Mouse (Mus musculus): ENCODE measurements at regions not wholly inside any gene's neighbourhood (a gene's known extent, or its start where the extent isn't known, plus 50 kb on each side); places are given as distances from the start of the nearest gene placed in this dataset. TPM values are rescaled to one million over a fixed set of nuclear protein-coding genes. Genes with fewer than 3 reads are reported as not detected.

- peak overlapping the region; percentile 99 for H3K27ac ChIP-seq (replicated peaks)
- no peaks in the 10 kb centered on the region for H3K9me3 ChIP-seq (replicated peaks)
- H3K4me2 ChIP-seq (replicated peaks): no peak overlapping the region
- ATAC-seq (ENCODE audit: insufficient number of reproducible peaks, low FRiP score, low TSS enrichment, low read depth): no peak
- no peak overlapping the region for H3K4me3 ChIP-seq (replicated peaks)
- H3K9ac ChIP-seq: no peak overlapping the region
- 24% methylated on average over 10 of the region's 10 CpGs for WGBS
- H3K36me3 ChIP-seq: no peaks in the 10 kb centered on the region
- H3K27me3 ChIP-seq: no peaks in the 10 kb centered on the region
- peaks cover 54% of the 10 kb centered on the region for H3K4me1 ChIP-seq
Measured at GRCm38 (mm10) chr2:30660613-30660991, 65.8 kb downstream of the Cstad start.

- Histone ChIP-seq H3K36me3 (no peaks in the 10 kb centered on the region), H3K4me2 (replicated peaks) (no peak overlapping the region), H3K4me1 (peaks cover 51% of the 10 kb centered on the region), H3K4me3 (replicated peaks) (no peak overlapping the region), H3K9me3 (replicated peaks) (no peaks in the 10 kb centered on the region), H3K27me3 (no peaks in the 10 kb centered on the region), H3K27ac (replicated peaks) (peak overlapping the region; percentile 99), H3K9ac (no peak overlapping the region)
- WGBS: 40% methylated on average over 11 of the region's 11 CpGs
- no peak for ATAC-seq (ENCODE audit: insufficient number of reproducible peaks, low FRiP score, low TSS enrichment, low read depth)
Measured at GRCm38 (mm10) chr2:30659836-30660612, 65.2 kb downstream of the Cstad start.

GRCm38 (mm10) chr2:30658844-30659555 lies 64.2 kb downstream of the Cstad start:
- H3K4me1 ChIP-seq: peaks cover 58% of the 10 kb centered on the region
- peak overlapping the region; percentile 49 for H3K4me3 ChIP-seq (replicated peaks)
- H3K36me3 ChIP-seq: no peaks in the 10 kb centered on the region
- peak overlapping the region; percentile 99 for H3K27ac ChIP-seq (replicated peaks)
- WGBS: 3% methylated on average over 16 of the region's 16 CpGs
- H3K9me3 ChIP-seq (replicated peaks): no peaks in the 10 kb centered on the region
- no peaks in the 10 kb centered on the region for H3K27me3 ChIP-seq
- ATAC-seq (ENCODE audit: insufficient number of reproducible peaks, low FRiP score, low TSS enrichment, low read depth): peak; percentile 62
- peak overlapping the region; percentile 44 for H3K9ac ChIP-seq
- peak overlapping the region; percentile 85 for H3K4me2 ChIP-seq (replicated peaks)

Small RNAs in the stretch of these regions (microRNA-seq; reads per million reads assigned to microRNA genes)
- not detected for gene Mir3089 (ENCODE audit: borderline number of aligned reads)
